Mouse (Mus musculus) testis, adult 2 months (tissue): Measurements from ENCODE around the gene Btbd18.

ENCODE experiments used
- CTCF ChIP-seq: fragments of 200-500 bp; IDR thresholded peaks from 2 replicates; pipeline ENCODE4 v1.5.1; 2012; ENCODE audit warnings: low read depth, mild to moderate bottlenecking, inconsistent platforms, low read length, moderate library complexity; ENCODE audit not compliant: control insufficient read depth, insufficient read depth, insufficient replicate concordance
- POLR2A ChIP-seq: fragments of 200-500 bp; IDR thresholded peaks from 2 replicates; pipeline ENCODE4 v1.6.1; 2012; ENCODE audit warnings: low read depth, mild to moderate bottlenecking, inconsistent platforms, low read length, moderate library complexity; ENCODE audit not compliant: control insufficient read depth

DNA sequence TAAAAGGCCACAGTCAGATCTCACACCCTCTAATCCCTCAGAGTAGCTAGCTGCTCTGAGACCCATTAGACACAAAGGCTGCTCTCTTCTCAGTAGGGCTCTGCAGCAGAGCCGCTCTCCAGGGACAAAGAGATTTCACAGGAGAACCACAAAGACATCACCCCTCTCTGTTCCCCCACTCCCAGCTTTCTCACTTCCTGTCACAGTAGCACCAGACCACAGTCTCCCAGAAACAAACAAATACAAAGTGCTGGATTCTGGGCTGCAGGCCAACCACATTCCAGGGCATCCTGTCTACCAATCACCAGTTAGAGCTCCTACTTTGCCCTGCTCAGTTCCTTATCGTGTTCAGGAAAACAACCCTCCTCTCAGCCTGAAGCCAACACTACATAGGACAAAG lies 23.3 kb upstream of the Btbd18 start:
- TF ChIP-seq CTCF = no peak
- no peak for TF ChIP-seq POLR2A
